Mouse (Mus musculus): ENCODE data around the gene Cplx3. TPM values are rescaled to one million over a fixed set of nuclear protein-coding genes. Genes with fewer than 3 reads are reported as not detected.
A peak's percentile ranks its signal among the peaks of the same experiment; 100 is the strongest.

Cplx3 gene
- polyA plus RNA-seq, 1 experiment from 2014 or later = 1.3 TPM

DNA sequence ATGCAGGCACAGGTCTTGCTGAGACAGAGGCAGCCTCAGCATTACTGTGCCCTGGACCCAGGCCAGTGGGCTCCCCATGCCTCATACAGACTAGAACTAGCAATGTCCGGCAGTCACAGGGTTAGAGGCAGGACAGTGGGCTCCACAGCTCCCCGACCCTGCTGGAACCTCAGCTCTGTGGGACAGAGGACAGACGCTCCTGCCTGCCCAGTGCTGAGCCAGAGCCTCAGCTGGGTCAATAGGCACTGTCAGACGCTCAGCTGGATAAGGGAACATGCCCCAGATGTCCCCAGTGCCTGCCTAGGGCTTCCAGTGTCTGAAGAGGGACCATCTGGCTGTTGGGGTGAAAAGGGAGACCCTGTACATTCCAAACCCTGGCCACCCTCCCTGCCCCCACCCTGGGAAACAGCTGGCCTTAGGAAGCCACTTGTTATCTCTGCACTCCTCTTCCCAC is 8.1 kb downstream of the Cplx3 start:
- H3K4me2 ChIP-seq (ENCODE audit: low read length) = no peak overlapping the region
- no peaks in the 10 kb centered on the region for H3K9me3 ChIP-seq (replicated peaks; ENCODE audit: control insufficient read depth, low read length, poor library complexity, severe bottlenecking)
- H3K27me3 ChIP-seq (ENCODE audit: control insufficient read depth, insufficient read depth, low read depth, low read length) = no peaks in the 10 kb centered on the region
- 24% methylated on average over 4 of the region's 4 CpGs for WGBS
- no peak for ATAC-seq
- H3K36me3 ChIP-seq (ENCODE audit: control insufficient read depth, insufficient read depth, low read length) = peaks cover 11% of the 10 kb centered on the region
- no peak overlapping the region for H3K27ac ChIP-seq (ENCODE audit: low read length)
- no peak overlapping the region for H3K9ac ChIP-seq (ENCODE audit: low read depth, low read length)
- peaks cover 8% of the 10 kb centered on the region; the same call in 1 of the 2 replicates for H3K4me1 ChIP-seq (ENCODE audit: control insufficient read depth, insufficient read depth, low read length)
- H3K4me3 ChIP-seq (ENCODE audit: low read depth, low read length) = no peak overlapping the region

DNA sequence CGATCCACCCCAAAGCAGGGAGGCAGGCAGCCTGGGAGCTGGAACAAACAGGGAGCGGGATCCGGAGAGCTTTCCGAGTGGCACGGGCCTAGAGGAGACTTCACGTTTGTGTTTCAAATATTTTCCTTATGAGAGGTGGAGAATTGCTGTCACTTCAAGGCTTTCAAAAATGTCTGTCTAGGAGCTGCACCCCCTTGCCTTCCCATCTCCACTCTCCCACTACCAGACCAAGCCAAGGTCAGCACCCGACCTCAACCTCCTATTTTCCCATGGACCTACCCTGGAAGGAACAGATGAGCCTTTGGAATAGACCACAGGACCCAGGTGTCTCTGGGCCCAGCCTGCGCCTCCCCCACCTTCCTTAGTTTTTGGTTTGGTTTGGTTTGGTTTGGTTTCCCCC is 8.8 kb downstream of the Cplx3 start:
- ATAC-seq = no peak
- H3K9ac ChIP-seq (ENCODE audit: low read depth, low read length) = no peak overlapping the region
- H3K4me1 ChIP-seq (ENCODE audit: control insufficient read depth, insufficient read depth, low read length) = peaks cover 8% of the 10 kb centered on the region; the same call in 1 of the 2 replicates
- H3K36me3 ChIP-seq (ENCODE audit: control insufficient read depth, insufficient read depth, low read length) = peaks cover 13% of the 10 kb centered on the region
- H3K4me2 ChIP-seq (ENCODE audit: low read length) = no peak overlapping the region
- 80% methylated on average over 8 of the region's 8 CpGs for WGBS
- no peaks in the 10 kb centered on the region for H3K27me3 ChIP-seq (ENCODE audit: control insufficient read depth, insufficient read depth, low read depth, low read length)
- no peak overlapping the region for H3K4me3 ChIP-seq (ENCODE audit: low read depth, low read length)
- H3K27ac ChIP-seq (ENCODE audit: low read length) = no peak overlapping the region
- no peaks in the 10 kb centered on the region for H3K9me3 ChIP-seq (replicated peaks; ENCODE audit: control insufficient read depth, low read length, poor library complexity, severe bottlenecking)

DNA sequence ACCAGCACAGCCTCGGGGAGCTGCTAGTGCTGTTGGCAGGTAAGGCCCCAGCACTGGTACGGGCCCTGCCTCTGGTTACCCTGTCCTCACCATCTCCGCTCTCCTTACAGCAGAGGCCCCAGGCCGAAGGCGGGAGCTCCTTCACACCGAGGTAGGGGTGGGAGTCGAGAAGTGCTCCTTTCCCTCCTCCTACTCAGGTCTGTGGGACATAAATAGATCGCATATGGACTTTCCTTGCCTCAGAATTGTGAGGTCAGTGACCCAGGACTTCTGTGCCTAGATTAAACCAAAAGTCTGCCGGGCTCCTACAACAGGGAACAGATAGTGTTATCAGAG is 11.9 kb downstream of the Cplx3 start:
- ATAC-seq = no peak
- no peak overlapping the region for H3K9ac ChIP-seq (ENCODE audit: low read depth, low read length)
- 77% methylated on average over 9 of the region's 9 CpGs for WGBS

GRCm38 (mm10) chr9:57593454-57594173 is 12.5 kb downstream of the Cplx3 start:
- Histone ChIP-seq H3K9me3 (replicated peaks; ENCODE audit: control insufficient read depth, low read length, poor library complexity, severe bottlenecking) (no peaks in the 10 kb centered on the region), H3K4me3 (ENCODE audit: low read depth, low read length) (no peak overlapping the region), H3K27me3 (ENCODE audit: control insufficient read depth, insufficient read depth, low read depth, low read length) (no peaks in the 10 kb centered on the region), H3K36me3 (ENCODE audit: control insufficient read depth, insufficient read depth, low read length) (peaks cover 13% of the 10 kb centered on the region), H3K4me1 (ENCODE audit: control insufficient read depth, insufficient read depth, low read length) (peaks cover 10% of the 10 kb centered on the region; the same call in 1 of the 2 replicates), H3K9ac (ENCODE audit: low read depth, low read length) (0 out of 2 replicates have a peak overlapping the region, but pooled peaks have one; percentile 18), H3K4me2 (ENCODE audit: low read length) (no peak overlapping the region), H3K27ac (ENCODE audit: low read length) (no peak overlapping the region)
- ATAC-seq = no peak
- 54% methylated on average over 12 of the region's 12 CpGs for WGBS

More for the DNA sequence above, 11.9 kb downstream of the Cplx3 start:
- H3K36me3 ChIP-seq (ENCODE audit: control insufficient read depth, insufficient read depth, low read length) = peaks cover 13% of the 10 kb centered on the region
- H3K9me3 ChIP-seq (replicated peaks; ENCODE audit: control insufficient read depth, low read length, poor library complexity, severe bottlenecking) = no peaks in the 10 kb centered on the region
- no peak overlapping the region for H3K4me2 ChIP-seq (ENCODE audit: low read length)
- no peak overlapping the region for H3K27ac ChIP-seq (ENCODE audit: low read length)
- H3K4me1 ChIP-seq (ENCODE audit: control insufficient read depth, insufficient read depth, low read length) = peaks cover 7% of the 10 kb centered on the region; the same call in 1 of the 2 replicates
- no peaks in the 10 kb centered on the region for H3K27me3 ChIP-seq (ENCODE audit: control insufficient read depth, insufficient read depth, low read depth, low read length)
- H3K4me3 ChIP-seq (ENCODE audit: low read depth, low read length) = no peak overlapping the region

DNA sequence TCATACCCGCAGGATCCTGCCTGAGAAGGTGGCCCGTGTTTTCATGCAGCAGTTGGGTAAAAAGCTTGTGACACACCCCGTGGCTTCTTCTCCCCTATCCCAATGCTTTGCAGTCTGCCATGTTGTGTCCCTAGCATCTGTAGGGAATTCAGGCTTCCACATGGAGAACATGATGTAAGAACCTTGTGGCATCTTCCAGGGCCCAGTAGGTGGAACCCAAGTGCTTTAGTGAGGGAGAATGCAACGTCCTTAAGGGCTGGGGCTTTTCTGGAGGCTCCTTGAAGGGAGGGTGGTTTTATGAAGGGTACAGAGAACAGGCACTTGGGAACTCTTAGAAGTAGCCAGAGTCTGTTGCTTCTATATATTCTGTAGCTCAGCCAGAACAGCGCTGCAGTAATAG is 15.4 kb downstream of the Cplx3 start:
- H3K4me1 ChIP-seq (ENCODE audit: control insufficient read depth, insufficient read depth, low read length) = peaks cover 10% of the 10 kb centered on the region; the same call in 1 of the 2 replicates
- no peaks in the 10 kb centered on the region for H3K9me3 ChIP-seq (replicated peaks; ENCODE audit: control insufficient read depth, low read length, poor library complexity, severe bottlenecking)
- no peak overlapping the region for H3K4me3 ChIP-seq (ENCODE audit: low read depth, low read length)
- WGBS = 38% methylated on average over 5 of the region's 5 CpGs
- no peak for ATAC-seq
- H3K4me2 ChIP-seq (ENCODE audit: low read length) = peak overlapping the region; percentile 90; the same call in 1 of the 2 replicates
- H3K27me3 ChIP-seq (ENCODE audit: control insufficient read depth, insufficient read depth, low read depth, low read length) = no peaks in the 10 kb centered on the region
- no peak overlapping the region for H3K9ac ChIP-seq (ENCODE audit: low read depth, low read length)
- no peak overlapping the region for H3K27ac ChIP-seq (ENCODE audit: low read length)
- peaks cover 16% of the 10 kb centered on the region for H3K36me3 ChIP-seq (ENCODE audit: control insufficient read depth, insufficient read depth, low read length)

- H3K27ac ChIP-seq (ENCODE audit: low read length) = peak within 1 kb of the TSS; percentile 82
- WGBS = under 1% methylated on average over 57 of the region's 58 CpGs
- peaks cover 10% of the 10 kb centered on the region; the same call in 1 of the 2 replicates for H3K4me1 ChIP-seq (ENCODE audit: control insufficient read depth, insufficient read depth, low read length)
- H3K9me3 ChIP-seq (replicated peaks; ENCODE audit: control insufficient read depth, low read length, poor library complexity, severe bottlenecking) = no peaks in the 10 kb centered on the region
- peak within 1 kb of the TSS; percentile 90 for H3K4me2 ChIP-seq (ENCODE audit: low read length)
- peak within 1 kb of the TSS; percentile 89 for H3K9ac ChIP-seq (ENCODE audit: low read depth, low read length)
- H3K27me3 ChIP-seq (ENCODE audit: control insufficient read depth, insufficient read depth, low read depth, low read length) = no peaks in the 10 kb centered on the region
- H3K36me3 ChIP-seq (ENCODE audit: control insufficient read depth, insufficient read depth, low read length) = peaks cover 22% of the 10 kb centered on the region
- peak; percentile 88 for ATAC-seq
- peak within 1 kb of the TSS; percentile 66 for H3K4me3 ChIP-seq (ENCODE audit: low read depth, low read length)
These were observed 16.6 kb downstream of the Cplx3 start, which contains the start of gene Ulk3 for GRCm38 (mm10) chr9:57589224-57590126. Gene Ulk3, plus strand, starts transcription at chr9:57589452.

DNA sequence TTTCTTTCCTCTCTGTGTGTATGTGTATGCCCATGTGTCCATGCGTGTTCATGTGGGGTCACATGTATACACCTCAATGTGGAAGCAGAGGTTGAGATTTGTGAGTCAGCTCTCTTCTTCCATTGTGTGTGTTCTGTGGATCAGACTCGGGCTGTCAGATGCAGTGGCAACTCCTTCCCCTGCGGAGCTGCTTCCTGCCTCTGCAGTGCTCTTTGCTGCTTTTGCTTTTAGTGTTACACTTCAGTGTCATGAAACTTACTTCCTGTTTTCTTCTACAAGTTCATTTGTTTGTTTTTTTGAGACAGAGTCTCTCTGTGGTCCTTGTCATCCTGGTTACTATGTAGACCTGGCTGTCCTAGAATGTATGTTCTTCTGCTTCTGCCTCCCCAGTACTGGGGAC is 21.1 kb downstream of the Cplx3 start:
- Histone ChIP-seq H3K27me3 (ENCODE audit: control insufficient read depth, insufficient read depth, low read depth, low read length) (no peaks in the 10 kb centered on the region), H3K9me3 (replicated peaks; ENCODE audit: control insufficient read depth, low read length, poor library complexity, severe bottlenecking) (no peaks in the 10 kb centered on the region), H3K9ac (ENCODE audit: low read depth, low read length) (no peak overlapping the region), H3K27ac (ENCODE audit: low read length) (no peak overlapping the region), H3K36me3 (ENCODE audit: control insufficient read depth, insufficient read depth, low read length) (peaks cover 34% of the 10 kb centered on the region), H3K4me2 (ENCODE audit: low read length) (no peak overlapping the region), H3K4me3 (ENCODE audit: low read depth, low read length) (no peak overlapping the region), H3K4me1 (ENCODE audit: control insufficient read depth, insufficient read depth, low read length) (peaks cover 6% of the 10 kb centered on the region; the same call in 1 of the 2 replicates)
- no peak for ATAC-seq
- 86% methylated on average over 3 of the region's 3 CpGs for WGBS

DNA sequence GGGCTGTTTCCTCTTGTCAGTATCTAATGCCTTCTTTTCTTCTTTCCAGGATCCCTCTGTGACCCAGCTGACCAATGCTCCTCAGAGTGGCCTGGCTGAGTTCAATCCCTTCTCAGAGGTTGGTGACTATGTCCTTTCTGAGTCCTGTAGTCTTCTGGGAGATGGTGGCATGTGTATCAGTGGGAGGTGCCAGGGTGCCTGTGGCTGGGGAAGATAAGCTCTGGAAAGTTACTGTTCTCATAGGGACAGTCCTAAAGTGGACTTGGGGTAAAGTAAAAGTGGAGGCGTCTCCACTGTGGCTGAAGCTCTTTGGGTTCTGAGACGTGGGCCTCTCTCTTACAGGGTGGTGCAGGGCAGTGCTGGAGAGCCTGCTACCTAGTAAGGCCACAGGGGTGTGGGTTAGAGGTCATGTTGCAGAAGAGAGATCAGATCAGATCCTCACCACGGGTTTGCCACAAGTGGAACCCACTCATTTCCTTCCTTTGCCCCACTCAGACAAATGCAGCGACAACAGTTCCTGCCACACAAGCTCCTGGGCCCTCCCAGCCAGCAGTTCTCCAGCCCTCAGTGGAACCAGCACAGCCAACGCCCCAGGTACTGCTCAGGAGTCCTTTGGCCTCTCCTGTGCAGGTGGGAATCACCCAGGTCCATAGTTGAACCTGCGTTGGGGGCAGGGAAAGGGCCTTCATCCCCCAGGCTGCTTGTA is 28.8 kb downstream of the Cplx3 start:
- H3K9me3 ChIP-seq (replicated peaks; ENCODE audit: control insufficient read depth, low read length, poor library complexity, severe bottlenecking) = no peaks in the 10 kb centered on the region
- 91% methylated on average over 6 of the region's 6 CpGs for WGBS

More for the DNA sequence above, 28.8 kb downstream of the Cplx3 start:
- ATAC-seq = no peak
- H3K4me2 ChIP-seq (ENCODE audit: low read length) = no peak overlapping the region
- no peak overlapping the region for H3K27ac ChIP-seq (ENCODE audit: low read length)
- H3K27me3 ChIP-seq (ENCODE audit: control insufficient read depth, insufficient read depth, low read depth, low read length) = no peaks in the 10 kb centered on the region
- no peak overlapping the region for H3K9ac ChIP-seq (ENCODE audit: low read depth, low read length)
- H3K4me1 ChIP-seq (ENCODE audit: control insufficient read depth, insufficient read depth, low read length) = no peaks in the 10 kb centered on the region
- peaks cover 25% of the 10 kb centered on the region for H3K36me3 ChIP-seq (ENCODE audit: control insufficient read depth, insufficient read depth, low read length)
- no peak overlapping the region for H3K4me3 ChIP-seq (ENCODE audit: low read depth, low read length)
